Mouse (Mus musculus) embryonic facial prominence, embryonic 13.5 days (tissue): ENCODE measurements around the gene Tmem189. TPM values are rescaled to one million over a fixed set of nuclear protein-coding genes. Genes with fewer than 3 reads are reported as not detected.

Experiments
- ATAC-seq: fragments of 200-750 bp; cut with Nextera tagmentation; 2 replicates; pipeline ENCODE4 v1.8.0; 2017; ENCODE audit warnings: low read depth; ENCODE audit not compliant: insufficient number of reproducible peaks, insufficient read depth, low FRiP score, low TSS enrichment
- H3K27ac ChIP-seq: fragments of 300-500 bp; sonication (generic); 2 replicates; pipeline ENCODE4 v1.5.1; 2015; ENCODE audit warnings: moderate library complexity, mild to moderate bottlenecking, inconsistent platforms
- H3K27me3 ChIP-seq: fragments of 300-500 bp; sonication (generic); 2 replicates; pipeline ENCODE4 v1.6.1; 2015; ENCODE audit warnings: mild to moderate bottlenecking, inconsistent platforms
- H3K36me3 ChIP-seq: fragments of 300-500 bp; sonication (generic); 2 replicates; pipeline ENCODE4 v1.6.1; 2015; ENCODE audit warnings: mild to moderate bottlenecking, inconsistent platforms
- H3K4me1 ChIP-seq: fragments of 300-500 bp; sonication (generic); 2 replicates; pipeline ENCODE4 v1.6.1; 2015; ENCODE audit warnings: inconsistent platforms
- H3K4me2 ChIP-seq: fragments of 300-500 bp; sonication (generic); 2 replicates; pipeline ENCODE4 v1.6.1; 2015; ENCODE audit warnings: moderate library complexity, mild to moderate bottlenecking, inconsistent platforms
- H3K4me3 ChIP-seq: fragments of 300-500 bp; sonication (generic); 2 replicates; pipeline ENCODE4 v1.5.1; 2015; ENCODE audit warnings: mild to moderate bottlenecking, inconsistent platforms
- H3K9ac ChIP-seq: fragments of 300-500 bp; sonication (generic); 2 replicates; pipeline ENCODE4 v1.6.1; 2015; ENCODE audit warnings: mild to moderate bottlenecking, inconsistent platforms
- H3K9me3 ChIP-seq: fragments of 300-500 bp; sonication (generic); 2 replicates; pipeline ENCODE4 v1.6.1; 2016; ENCODE audit warnings: inconsistent platforms
- WGBS: fragments of 180-500 bp; shearing (Covaris S2); methylation state at CpG from one replicate; pipeline ENCODE4 v1.1.7; 2015; ENCODE audit warnings: mixed read lengths; 5-methylcytosine and 5-hydroxymethylcytosine counted together
- polyA plus RNA-seq: library from polyadenylated mRNA; unstranded; fragments of >200 nt; fragmentation: Nextera tagmentation; extraction: Ambion mirVana; gene quantifications from 2 replicates; pipeline ENCODE4 v1.2.1, GENCODE M21; 2015

The Tmem189 gene
- polyA plus RNA-seq, 1 experiment from 2014 or later, result 39.3 TPM

- H3K4me3 ChIP-seq, result peak overlapping the region; percentile 84
- 19% methylated on average over 13 of the region's 13 CpGs for WGBS
- H3K4me1 ChIP-seq, result peaks cover 43% of the 10 kb centered on the region
- H3K9me3 ChIP-seq, result no peaks in the 10 kb centered on the region
- H3K4me2 ChIP-seq, result peak overlapping the region; percentile 98
- ATAC-seq, result no peak
- peaks cover 11% of the 10 kb centered on the region for H3K36me3 ChIP-seq
- peak overlapping the region; percentile 58 for H3K27ac ChIP-seq
- peak overlapping the region; percentile 90 for H3K9ac ChIP-seq
- H3K27me3 ChIP-seq, result peaks cover 8% of the 10 kb centered on the region
Measured at GRCm38 (mm10) chr2:167659847-167660610, 29.6 kb downstream of the Tmem189 start.

GRCm38 (mm10) chr2:167659177-167659846 is 30.3 kb downstream of the Tmem189 start:
- ATAC-seq, result no peak
- Histone ChIP-seq H3K4me1 (peaks cover 43% of the 10 kb centered on the region), H3K9me3 (no peaks in the 10 kb centered on the region), H3K4me2 (peak overlapping the region; percentile 98), H3K9ac (peak overlapping the region; percentile 90), H3K4me3 (peak overlapping the region; percentile 84), H3K36me3 (peaks cover 18% of the 10 kb centered on the region), H3K27ac (peak overlapping the region; percentile 58), H3K27me3 (peaks cover 8% of the 10 kb centered on the region)
- 55% methylated on average over 10 of the region's 10 CpGs for whole genome bisulfite sequencing

GRCm38 (mm10) chr2:167658712-167659111 is 30.9 kb downstream of the Tmem189 start:
- WGBS, result 57% methylated on average over 11 of the region's 11 CpGs
- Histone ChIP-seq H3K27ac (peak overlapping the region; percentile 29; the same call in 1 of the 2 replicates), H3K9ac (peak overlapping the region; percentile 90; the same call in 1 of the 2 replicates), H3K4me3 (peak overlapping the region; percentile 84; the same call in 1 of the 2 replicates), H3K4me1 (peaks cover 43% of the 10 kb centered on the region), H3K27me3 (peaks cover 8% of the 10 kb centered on the region), H3K36me3 (peaks cover 24% of the 10 kb centered on the region), H3K9me3 (no peaks in the 10 kb centered on the region), H3K4me2 (peak overlapping the region; percentile 98)
- no peak for ATAC-seq

- ATAC-seq, result no peak
- 89% methylated on average over 4 of the region's 4 CpGs for WGBS
- no peak overlapping the region for H3K4me3 ChIP-seq
- H3K9me3 ChIP-seq, result no peaks in the 10 kb centered on the region
- H3K4me1 ChIP-seq, result peaks cover 43% of the 10 kb centered on the region
- H3K4me2 ChIP-seq, result no peak overlapping the region
- H3K27ac ChIP-seq, result no peak overlapping the region
- no peak overlapping the region for H3K9ac ChIP-seq
- peaks cover 8% of the 10 kb centered on the region for H3K27me3 ChIP-seq
- H3K36me3 ChIP-seq, result peaks cover 31% of the 10 kb centered on the region
Measured at GRCm38 (mm10) chr2:167657973-167658372, 31.6 kb downstream of the Tmem189 start.

GRCm38 (mm10) chr2:167656629-167657478 is 32.8 kb downstream of the Tmem189 start:
- Histone ChIP-seq H3K27me3 (no peaks in the 10 kb centered on the region), H3K4me1 (peaks cover 36% of the 10 kb centered on the region), H3K9ac (peak overlapping the region; percentile 41; the same call in 1 of the 2 replicates), H3K4me2 (no peak overlapping the region), H3K4me3 (no peak overlapping the region), H3K27ac (no peak overlapping the region), H3K36me3 (peaks cover 43% of the 10 kb centered on the region), H3K9me3 (no peaks in the 10 kb centered on the region)
- 77% methylated on average over 16 of the region's 16 CpGs for WGBS
- ATAC-seq, result no peak

- Histone ChIP-seq H3K9me3 (no peaks in the 10 kb centered on the region), H3K36me3 (peaks cover 51% of the 10 kb centered on the region), H3K4me2 (no peak overlapping the region), H3K4me1 (peaks cover 27% of the 10 kb centered on the region), H3K4me3 (no peak overlapping the region), H3K27ac (no peak overlapping the region), H3K9ac (no peak overlapping the region; the same call in 1 of the 2 replicates), H3K27me3 (no peaks in the 10 kb centered on the region)
- WGBS, result 90% methylated on average over 10 of the region's 10 CpGs
- ATAC-seq, result no peak
Measured at GRCm38 (mm10) chr2:167654911-167655600, 34.6 kb downstream of the Tmem189 start.

- no peak for ATAC-seq
- Histone ChIP-seq H3K9ac (no peak overlapping the region), H3K36me3 (peaks cover 67% of the 10 kb centered on the region), H3K9me3 (no peaks in the 10 kb centered on the region), H3K4me2 (no peak overlapping the region), H3K27me3 (no peaks in the 10 kb centered on the region), H3K4me3 (no peak overlapping the region), H3K27ac (no peak overlapping the region), H3K4me1 (peaks cover 9% of the 10 kb centered on the region; the same call in 1 of the 2 replicates)
- 90% methylated on average over 7 of the region's 7 CpGs for WGBS
Measured at GRCm38 (mm10) chr2:167652694-167653093, 36.9 kb downstream of the Tmem189 start.

- peaks cover 4% of the 10 kb centered on the region; the same call in 1 of the 2 replicates for H3K4me1 ChIP-seq
- no peak overlapping the region for H3K27ac ChIP-seq
- H3K4me3 ChIP-seq, result no peak overlapping the region
- WGBS, result 73% methylated on average over 9 of the region's 9 CpGs
- peaks cover 68% of the 10 kb centered on the region for H3K36me3 ChIP-seq
- H3K27me3 ChIP-seq, result no peaks in the 10 kb centered on the region
- no peak overlapping the region for H3K9ac ChIP-seq
- no peak overlapping the region for H3K4me2 ChIP-seq
- ATAC-seq, result no peak
- H3K9me3 ChIP-seq, result no peaks in the 10 kb centered on the region
Measured at GRCm38 (mm10) chr2:167651622-167652021, 38.0 kb downstream of the Tmem189 start.

- no peak overlapping the region for H3K9ac ChIP-seq
- no peak overlapping the region for H3K4me3 ChIP-seq
- H3K4me1 ChIP-seq, result no peaks in the 10 kb centered on the region
- no peaks in the 10 kb centered on the region for H3K9me3 ChIP-seq
- no peaks in the 10 kb centered on the region for H3K27me3 ChIP-seq
- peaks cover 83% of the 10 kb centered on the region for H3K36me3 ChIP-seq
- H3K27ac ChIP-seq, result no peak overlapping the region
- ATAC-seq, result no peak
- no peak overlapping the region for H3K4me2 ChIP-seq
- 90% methylated on average over 12 of the region's 12 CpGs for WGBS
Measured at GRCm38 (mm10) chr2:167649290-167650032, 40.2 kb downstream of the Tmem189 start.

GRCm38 (mm10) chr2:167646411-167646810 is 43.2 kb downstream of the Tmem189 start:
- no peaks in the 10 kb centered on the region for H3K9me3 ChIP-seq
- ATAC-seq, result no peak
- WGBS, result 85% methylated on average over 4 of the region's 4 CpGs
- H3K4me1 ChIP-seq, result no peaks in the 10 kb centered on the region
- H3K4me2 ChIP-seq, result no peak overlapping the region
- H3K4me3 ChIP-seq, result no peak overlapping the region
- peaks cover 75% of the 10 kb centered on the region for H3K36me3 ChIP-seq
- H3K27ac ChIP-seq, result no peak overlapping the region
- H3K27me3 ChIP-seq, result no peaks in the 10 kb centered on the region
- H3K9ac ChIP-seq, result no peak overlapping the region
